Mouse (Mus musculus) lung, embryonic 14.5 days (tissue): ENCODE data around the gene Gm26992. TPM values are rescaled to one million over a fixed set of nuclear protein-coding genes. Genes with fewer than 3 reads are reported as not detected.

Experiments used
- ATAC-seq: fragments of 200-750 bp; cut with Nextera tagmentation; 2 replicates; pipeline ENCODE4 v1.8.0; 2017; ENCODE audit warnings: mild to moderate bottlenecking, moderate TSS enrichment, moderate library complexity; ENCODE audit not compliant: insufficient read depth
- DNase-seq: peaks from one replicate; pipeline ENCODE4 v3.0.0-alpha.2; 2015
- H3K27ac ChIP-seq: fragments of 300-500 bp; sonication (generic); 2 replicates; pipeline ENCODE4 v1.5.1; 2014; ENCODE audit warnings: low read depth, mild to moderate bottlenecking, moderate library complexity
- H3K27me3 ChIP-seq: fragments of 300-500 bp; sonication (generic); 2 replicates; pipeline ENCODE4 v1.6.1; 2014; ENCODE audit warnings: low read length, control low read depth; ENCODE audit not compliant: insufficient read depth
- H3K36me3 ChIP-seq: fragments of 300-500 bp; sonication (generic); 2 replicates; pipeline ENCODE4 v1.6.1; 2014; ENCODE audit warnings: control low read depth; ENCODE audit not compliant: insufficient read depth
- H3K4me1 ChIP-seq: fragments of 300-500 bp; sonication (generic); 2 replicates; pipeline ENCODE4 v1.6.1; 2014; ENCODE audit warnings: antibody characterized with exemption, control low read depth; ENCODE audit not compliant: insufficient read depth
- H3K4me2 ChIP-seq: fragments of 300-500 bp; sonication (generic); 2 replicates; pipeline ENCODE4 v1.6.1; 2014; ENCODE audit warnings: mild to moderate bottlenecking
- H3K4me3 ChIP-seq: fragments of 300-500 bp; sonication (generic); 2 replicates; pipeline ENCODE4 v1.5.1; 2014; ENCODE audit warnings: low read depth, low read length
- H3K9ac ChIP-seq: fragments of 300-500 bp; sonication (generic); 2 replicates; pipeline ENCODE4 v1.6.1; 2014
- H3K9me3 ChIP-seq: fragments of 300-500 bp; sonication (generic); 2 replicates; pipeline ENCODE4 v1.6.1; 2016; ENCODE audit warnings: low read depth, low read length, control low read depth
- CTCF ChIP-seq: IDR thresholded peaks from 2 replicates; pipeline ENCODE4 v1.5.1; 2016; ENCODE audit warnings: antibody characterized with exemption, low read depth
- WGBS: fragments of 180-500 bp; shearing (Covaris S2); extraction: QIAGEN DNeasy Blood & Tissue Kit; methylation state at CpG from one replicate; pipeline ENCODE4 v1.1.7; 2014; 5-methylcytosine and 5-hydroxymethylcytosine counted together
- polyA plus RNA-seq: library from polyadenylated mRNA; unstranded; fragments of >200 nt; fragmentation: Nextera tagmentation; extraction: Ambion mirVana; gene quantifications from 2 replicates; pipeline ENCODE4 v1.2.1, GENCODE M21; 2014

Gene Gm26992
- polyA plus RNA-seq = not detected in 2 replicates

GRCm38 (mm10) chrX:103421710-103422109, at the start of gene Gm26992:
Gene Gm26992 (plus strand): TSS chrX:103422010.
- WGBS = 84% methylated on average over 2 of the region's 2 CpGs
- Histone ChIP-seq H3K4me2 (no peak within 1 kb of the TSS), H3K4me3 (no peak within 1 kb of the TSS), H3K9ac (no peak within 1 kb of the TSS), H3K36me3 (no peaks in the 10 kb centered on the region), H3K4me1 (no peaks in the 10 kb centered on the region), H3K27ac (no peak within 1 kb of the TSS), H3K9me3 (no peaks in the 10 kb centered on the region), H3K27me3 (no peaks in the 10 kb centered on the region; the same call in 1 of the 2 replicates)
- no peak for TF ChIP-seq CTCF
- no peak for DNase-seq
- ATAC-seq = no peak

GRCm38 (mm10) chrX:103374250-103374649, 47.6 kb upstream of the Gm26992 start:
- 54% methylated on average over 5 of the region's 5 CpGs for WGBS
- Histone ChIP-seq H3K4me2 (no peak overlapping the region), H3K9ac (no peak overlapping the region), H3K27me3 (no peaks in the 10 kb centered on the region), H3K36me3 (no peaks in the 10 kb centered on the region), H3K27ac (no peak overlapping the region), H3K4me3 (no peak overlapping the region), H3K9me3 (no peaks in the 10 kb centered on the region), H3K4me1 (no peaks in the 10 kb centered on the region)
- ATAC-seq (no peak), DNase-seq (peak; percentile 53)
- TF ChIP-seq CTCF = peak; percentile 55

GRCm38 (mm10) chrX:103384528-103384927, 37.3 kb upstream of the Gm26992 start:
- DNase-seq (no peak), ATAC-seq (no peak)
- Histone ChIP-seq H3K4me1 (no peaks in the 10 kb centered on the region), H3K9me3 (no peaks in the 10 kb centered on the region), H3K27me3 (no peaks in the 10 kb centered on the region; the same call in 1 of the 2 replicates), H3K27ac (no peak overlapping the region), H3K9ac (no peak overlapping the region), H3K4me3 (no peak overlapping the region), H3K4me2 (no peak overlapping the region), H3K36me3 (no peaks in the 10 kb centered on the region)
- WGBS = 76% methylated on average over 3 of the region's 3 CpGs
- no peak for TF ChIP-seq CTCF

GRCm38 (mm10) chrX:103388131-103388530, 33.7 kb upstream of the Gm26992 start:
- DNase-seq (no peak), ATAC-seq (no peak)
- H3K9ac ChIP-seq = no peak overlapping the region
- H3K27ac ChIP-seq = no peak overlapping the region
- no peaks in the 10 kb centered on the region for H3K9me3 ChIP-seq
- WGBS = 70% methylated on average over 3 of the region's 3 CpGs
- H3K27me3 ChIP-seq = no peaks in the 10 kb centered on the region; the same call in 1 of the 2 replicates
- no peaks in the 10 kb centered on the region for H3K36me3 ChIP-seq
- H3K4me1 ChIP-seq = no peaks in the 10 kb centered on the region
- H3K4me3 ChIP-seq = no peak overlapping the region
- no peak for TF ChIP-seq CTCF
- no peak overlapping the region for H3K4me2 ChIP-seq

GRCm38 (mm10) chrX:103393841-103394240, 28.0 kb upstream of the Gm26992 start:
- Histone ChIP-seq H3K4me2 (no peak overlapping the region), H3K4me1 (no peaks in the 10 kb centered on the region), H3K9ac (no peak overlapping the region), H3K27me3 (peaks cover 3% of the 10 kb centered on the region; the same call in 1 of the 2 replicates), H3K27ac (no peak overlapping the region), H3K36me3 (no peaks in the 10 kb centered on the region), H3K4me3 (no peak overlapping the region), H3K9me3 (no peaks in the 10 kb centered on the region)
- no peak for ATAC-seq
- TF ChIP-seq CTCF = no peak
- 84% methylated on average over 1 of the region's 1 CpGs for WGBS
- DNase-seq = no peak

GRCm38 (mm10) chrX:103405021-103405420, 16.8 kb upstream of the Gm26992 start:
- Histone ChIP-seq H3K4me1 (no peaks in the 10 kb centered on the region), H3K27ac (no peak overlapping the region), H3K27me3 (peaks cover 5% of the 10 kb centered on the region; the same call in 1 of the 2 replicates), H3K9ac (no peak overlapping the region), H3K4me2 (no peak overlapping the region), H3K9me3 (no peaks in the 10 kb centered on the region), H3K4me3 (no peak overlapping the region), H3K36me3 (no peaks in the 10 kb centered on the region)
- DNase-seq (peak; percentile 2), ATAC-seq (no peak)
- 34% methylated on average over 12 of the region's 13 CpGs for WGBS
- TF ChIP-seq CTCF = no peak

- Histone ChIP-seq H3K4me1 (no peaks in the 10 kb centered on the region), H3K4me3 (no peak within 1 kb of the TSS), H3K36me3 (no peaks in the 10 kb centered on the region), H3K9me3 (no peaks in the 10 kb centered on the region), H3K4me2 (no peak within 1 kb of the TSS), H3K9ac (no peak within 1 kb of the TSS), H3K27me3 (no peaks in the 10 kb centered on the region), H3K27ac (no peak within 1 kb of the TSS)
- TF ChIP-seq CTCF = no peak
- DNase-seq = no peak
- ATAC-seq = no peak
- 73% methylated on average over 5 of the region's 5 CpGs for WGBS
Measured at GRCm38 (mm10) chrX:103414167-103414566, 7.6 kb upstream of the Gm26992 start, which contains the start of gene Tsx. Gene Tsx (plus strand): TSS chrX:103414467.
